Mouse (Mus musculus): ENCODE data around the gene Wwp2. TPM values are rescaled to one million over a fixed set of nuclear protein-coding genes. Genes with fewer than 3 reads are reported as not detected.

Wwp2 gene
- polyA plus RNA-seq, 1 experiment from 2014 or later: 28.4 TPM

DNA sequence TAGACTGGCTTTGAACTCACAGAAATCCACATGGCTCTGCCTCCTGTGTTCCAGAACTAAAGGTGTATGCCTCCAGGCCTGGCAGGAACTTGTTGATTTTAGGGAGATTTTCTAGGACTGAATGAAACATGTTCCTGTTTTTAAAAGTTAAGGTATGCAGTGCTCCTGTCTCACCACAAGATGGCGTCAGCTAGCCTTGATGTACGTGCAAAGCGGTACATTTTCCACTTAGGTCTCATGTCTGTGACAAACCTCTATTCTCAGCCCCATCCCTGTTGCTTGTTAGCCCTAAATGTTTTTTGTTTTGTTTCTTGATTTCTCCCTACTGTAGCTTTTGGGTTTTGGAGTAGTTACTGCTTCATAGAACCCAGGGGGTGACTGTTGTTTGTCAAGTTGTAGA is 19.1 kb downstream of the Wwp2 start:
- no peak for ATAC-seq (ENCODE audit: extremely low read depth, insufficient number of reproducible peaks, low FRiP score, low TSS enrichment)
- Histone ChIP-seq H3K27me3 (replicated peaks) (no peaks in the 10 kb centered on the region), H3K36me3 (peaks cover 38% of the 10 kb centered on the region), H3K9me3 (no peaks in the 10 kb centered on the region), H3K27ac (replicated peaks) (no peak overlapping the region), H3K9ac (no peak overlapping the region), H3K4me3 (no peak overlapping the region), H3K4me2 (no peak overlapping the region), H3K4me1 (peaks cover 7% of the 10 kb centered on the region; the same call in 1 of the 2 replicates)
- 12% methylated on average over 3 of the region's 3 CpGs for WGBS

DNA sequence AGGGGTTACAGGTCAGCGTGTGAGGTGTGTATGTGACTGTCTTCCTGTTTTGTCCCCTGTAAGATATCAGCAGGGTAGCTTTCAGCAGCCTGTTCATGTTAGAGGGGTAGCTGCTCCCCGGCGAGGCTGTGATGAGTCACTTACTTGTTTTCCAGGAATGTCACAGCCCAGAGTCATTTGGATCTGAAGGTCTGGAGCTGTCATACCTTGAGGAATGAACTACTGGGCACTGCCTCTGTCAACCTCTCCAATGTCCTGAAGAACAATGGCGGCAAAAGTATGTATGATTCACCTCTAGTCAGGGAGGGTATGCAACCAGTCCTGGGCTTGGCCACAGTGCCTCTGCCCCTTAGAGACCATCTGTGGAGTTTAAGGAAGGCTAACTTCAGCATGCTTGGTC is 21.6 kb downstream of the Wwp2 start:
- H3K4me3 ChIP-seq: no peak overlapping the region
- 0 out of 2 replicates have a peak overlapping the region, but pooled peaks have one; percentile 37 for H3K9ac ChIP-seq
- H3K36me3 ChIP-seq: peaks cover 56% of the 10 kb centered on the region
- 42% methylated on average over 4 of the region's 4 CpGs for WGBS
- ATAC-seq (ENCODE audit: extremely low read depth, insufficient number of reproducible peaks, low FRiP score, low TSS enrichment): no peak
- H3K4me2 ChIP-seq: no peak overlapping the region
- no peaks in the 10 kb centered on the region for H3K9me3 ChIP-seq
- peak overlapping the region; percentile 56 for H3K27ac ChIP-seq (replicated peaks)
- H3K27me3 ChIP-seq (replicated peaks): no peaks in the 10 kb centered on the region
- H3K4me1 ChIP-seq: peaks cover 7% of the 10 kb centered on the region; the same call in 1 of the 2 replicates

DNA sequence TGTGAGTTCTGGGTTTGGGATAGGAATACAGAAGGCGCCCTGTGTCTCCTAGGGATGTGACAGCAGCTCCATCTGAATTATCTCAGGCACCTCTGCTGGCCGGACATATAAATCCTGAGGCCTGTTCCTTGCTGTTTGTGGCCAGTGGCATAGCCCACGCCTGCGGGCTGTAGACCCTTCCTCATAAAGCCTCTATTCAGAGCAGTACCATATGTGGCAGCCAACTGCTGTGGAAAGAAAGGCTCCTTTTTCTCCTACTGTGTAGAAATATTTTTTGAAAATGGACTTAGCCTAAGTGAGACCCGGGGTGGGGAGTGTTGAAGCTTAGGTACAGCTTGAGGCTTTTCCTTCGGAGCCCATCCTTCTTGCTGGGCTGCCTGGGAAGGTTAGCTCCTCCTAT is 22.1 kb downstream of the Wwp2 start:
- Histone ChIP-seq H3K27me3 (replicated peaks) (no peaks in the 10 kb centered on the region), H3K27ac (replicated peaks) (peak overlapping the region; percentile 56), H3K9me3 (no peaks in the 10 kb centered on the region), H3K9ac (no peak overlapping the region), H3K4me1 (peaks cover 7% of the 10 kb centered on the region; the same call in 1 of the 2 replicates), H3K4me3 (no peak overlapping the region), H3K36me3 (peaks cover 56% of the 10 kb centered on the region), H3K4me2 (no peak overlapping the region)
- WGBS: 78% methylated on average over 6 of the region's 6 CpGs
- no peak for ATAC-seq (ENCODE audit: extremely low read depth, insufficient number of reproducible peaks, low FRiP score, low TSS enrichment)

DNA sequence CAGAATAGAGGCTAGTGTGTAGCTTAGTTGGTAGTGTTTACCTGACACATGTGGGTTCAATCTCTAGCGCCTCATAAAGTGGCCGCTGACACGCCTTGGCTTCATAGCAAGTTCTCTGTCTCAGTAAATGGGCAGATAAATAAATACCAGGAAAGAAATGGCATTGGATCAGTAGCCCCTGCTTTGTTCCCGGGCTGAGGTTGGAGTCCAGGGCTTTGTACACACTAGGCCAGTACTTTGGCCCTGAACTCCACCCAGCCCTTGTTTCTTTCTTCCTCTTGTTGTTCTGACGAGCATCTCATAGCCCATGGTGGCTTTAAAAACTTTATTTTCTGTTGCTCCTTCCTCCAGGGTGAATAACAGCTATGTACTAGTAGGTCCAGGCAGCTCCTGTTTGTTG is 26.3 kb downstream of the Wwp2 start:
- WGBS: 87% methylated on average over 5 of the region's 5 CpGs
- H3K27ac ChIP-seq (replicated peaks): no peak overlapping the region
- H3K4me2 ChIP-seq: no peak overlapping the region
- no peak overlapping the region for H3K9ac ChIP-seq
- no peak for ATAC-seq (ENCODE audit: extremely low read depth, insufficient number of reproducible peaks, low FRiP score, low TSS enrichment)
- H3K4me1 ChIP-seq: peaks cover 5% of the 10 kb centered on the region; the same call in 1 of the 2 replicates
- peaks cover 77% of the 10 kb centered on the region for H3K36me3 ChIP-seq
- H3K27me3 ChIP-seq (replicated peaks): no peaks in the 10 kb centered on the region
- H3K9me3 ChIP-seq: 0 out of 2 replicates have a peak, but pooled peaks cover 2% of the 10 kb centered on the region
- H3K4me3 ChIP-seq: no peak overlapping the region

DNA sequence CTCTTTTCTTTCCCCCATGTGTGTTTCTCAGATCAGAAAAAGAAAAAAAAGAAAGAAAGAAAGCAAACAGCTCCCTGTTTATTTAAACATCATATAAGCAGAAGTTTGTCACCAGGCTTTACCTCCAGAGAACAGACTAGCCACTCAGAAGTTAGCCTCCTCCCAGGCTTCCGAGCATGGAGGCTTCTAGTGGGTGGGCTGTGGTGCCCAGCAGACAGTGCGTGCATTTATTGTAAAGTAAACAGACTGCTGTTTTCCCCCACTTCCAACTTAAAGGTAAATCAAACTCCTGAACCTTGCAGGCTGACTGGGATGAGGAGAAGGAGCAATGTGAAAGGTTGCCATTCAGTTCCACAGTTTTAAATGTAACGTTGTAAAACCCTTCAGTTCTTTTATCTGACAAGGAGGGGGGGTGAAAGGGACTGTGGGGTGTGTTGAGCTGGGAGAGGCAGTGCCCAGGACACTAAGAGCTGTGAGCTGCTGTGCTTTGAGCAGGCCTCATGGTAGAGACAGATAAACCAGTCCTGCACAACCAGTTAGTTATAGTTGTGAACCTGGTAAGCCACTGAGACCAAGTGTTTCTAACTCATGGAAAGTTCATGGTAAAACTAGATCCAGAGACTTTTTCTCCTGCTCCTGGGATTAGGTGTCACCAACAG is 29.3 kb downstream of the Wwp2 start:
- WGBS: 55% methylated on average over 3 of the region's 3 CpGs
- ATAC-seq (ENCODE audit: extremely low read depth, insufficient number of reproducible peaks, low FRiP score, low TSS enrichment): no peak

DNA sequence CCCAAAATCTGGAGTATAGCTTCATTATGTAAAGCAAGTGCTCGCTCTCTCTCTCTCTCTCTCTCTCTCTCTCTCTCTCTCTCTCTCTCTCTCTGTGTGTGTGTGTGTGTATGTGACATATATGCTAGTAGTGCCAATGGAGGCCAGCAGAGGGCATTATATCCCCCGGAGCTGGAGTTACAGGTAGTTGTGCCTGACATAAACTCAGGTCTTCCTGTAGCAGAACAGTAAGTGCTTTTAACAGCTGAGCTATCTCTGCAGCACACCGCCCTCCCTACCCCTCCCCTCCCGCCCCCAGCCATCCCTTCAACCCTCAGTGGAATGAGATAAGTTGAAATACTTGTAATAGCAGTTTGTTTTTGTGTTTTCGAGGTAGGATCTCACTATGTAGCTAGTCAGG is 30.5 kb downstream of the Wwp2 start:
- Histone ChIP-seq H3K4me1 (0 out of 2 replicates have a peak, but pooled peaks cover 6% of the 10 kb centered on the region), H3K27me3 (replicated peaks) (no peaks in the 10 kb centered on the region), H3K9me3 (0 out of 2 replicates have a peak, but pooled peaks cover 2% of the 10 kb centered on the region), H3K27ac (replicated peaks) (no peak overlapping the region), H3K9ac (no peak overlapping the region), H3K4me3 (no peak overlapping the region), H3K36me3 (peaks cover 64% of the 10 kb centered on the region), H3K4me2 (no peak overlapping the region)
- 85% methylated on average over 5 of the region's 5 CpGs for WGBS
- no peak for ATAC-seq (ENCODE audit: extremely low read depth, insufficient number of reproducible peaks, low FRiP score, low TSS enrichment)

More for the DNA sequence above, 29.3 kb downstream of the Wwp2 start:
- Histone ChIP-seq H3K9ac (no peak overlapping the region), H3K4me3 (no peak overlapping the region), H3K27me3 (replicated peaks) (no peaks in the 10 kb centered on the region), H3K27ac (replicated peaks) (no peak overlapping the region), H3K4me2 (no peak overlapping the region), H3K36me3 (peaks cover 71% of the 10 kb centered on the region), H3K4me1 (0 out of 2 replicates have a peak, but pooled peaks cover 6% of the 10 kb centered on the region), H3K9me3 (0 out of 2 replicates have a peak, but pooled peaks cover 2% of the 10 kb centered on the region)

DNA sequence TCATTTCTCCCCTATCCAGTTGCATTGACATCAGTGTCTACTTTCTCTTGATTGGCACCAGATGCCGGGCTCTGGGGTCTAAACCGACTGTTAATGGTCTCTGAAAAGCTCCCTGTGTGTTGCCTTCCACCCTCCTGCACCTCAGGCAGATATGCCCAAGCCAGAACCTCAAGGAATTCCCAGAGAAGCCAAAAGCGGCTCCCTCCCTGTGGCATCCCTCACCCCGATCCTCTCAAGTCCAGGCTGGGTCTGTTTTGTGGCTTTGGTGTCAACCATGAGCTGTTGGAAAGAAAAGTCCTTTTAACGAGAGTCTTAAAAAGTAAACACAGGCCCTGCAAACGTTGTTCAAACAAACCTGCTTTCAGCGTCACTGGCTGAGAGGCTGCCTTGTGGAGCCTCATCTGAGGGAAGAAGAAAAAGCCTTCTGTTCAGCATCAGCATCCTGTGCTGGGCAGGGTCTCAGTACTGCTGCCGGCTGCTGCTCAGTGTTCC is 32.7 kb downstream of the Wwp2 start:
- Histone ChIP-seq H3K27ac (replicated peaks) (peak overlapping the region; percentile 26), H3K4me2 (no peak overlapping the region), H3K9ac (no peak overlapping the region), H3K36me3 (peaks cover 43% of the 10 kb centered on the region), H3K4me1 (peaks cover 19% of the 10 kb centered on the region), H3K4me3 (no peak overlapping the region), H3K9me3 (0 out of 2 replicates have a peak, but pooled peaks cover 2% of the 10 kb centered on the region), H3K27me3 (replicated peaks) (no peaks in the 10 kb centered on the region)
- WGBS: 53% methylated on average over 8 of the region's 8 CpGs
- ATAC-seq (ENCODE audit: extremely low read depth, insufficient number of reproducible peaks, low FRiP score, low TSS enrichment): no peak

DNA sequence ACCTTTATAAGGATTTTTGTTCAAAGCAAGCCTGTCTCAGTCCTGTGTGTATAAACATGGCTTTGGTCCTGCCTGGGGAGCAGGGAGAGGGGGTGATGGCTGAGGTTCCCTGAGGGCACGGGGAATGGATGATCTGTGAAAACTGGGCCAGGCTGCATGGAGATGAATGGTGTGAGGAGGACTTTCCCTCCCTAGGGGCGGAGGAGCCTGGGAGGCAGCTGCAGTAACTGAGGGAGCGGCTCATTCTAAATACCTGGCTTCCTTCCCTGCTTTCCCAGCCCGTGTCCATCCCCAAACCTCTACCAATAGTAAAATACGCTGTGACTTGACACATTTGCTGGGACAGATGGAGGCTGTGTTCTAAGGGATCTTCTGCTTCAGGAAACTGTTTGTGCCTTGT is 34.1 kb downstream of the Wwp2 start:
- WGBS: 80% methylated on average over 5 of the region's 5 CpGs
- no peak overlapping the region for H3K27ac ChIP-seq (replicated peaks)

DNA sequence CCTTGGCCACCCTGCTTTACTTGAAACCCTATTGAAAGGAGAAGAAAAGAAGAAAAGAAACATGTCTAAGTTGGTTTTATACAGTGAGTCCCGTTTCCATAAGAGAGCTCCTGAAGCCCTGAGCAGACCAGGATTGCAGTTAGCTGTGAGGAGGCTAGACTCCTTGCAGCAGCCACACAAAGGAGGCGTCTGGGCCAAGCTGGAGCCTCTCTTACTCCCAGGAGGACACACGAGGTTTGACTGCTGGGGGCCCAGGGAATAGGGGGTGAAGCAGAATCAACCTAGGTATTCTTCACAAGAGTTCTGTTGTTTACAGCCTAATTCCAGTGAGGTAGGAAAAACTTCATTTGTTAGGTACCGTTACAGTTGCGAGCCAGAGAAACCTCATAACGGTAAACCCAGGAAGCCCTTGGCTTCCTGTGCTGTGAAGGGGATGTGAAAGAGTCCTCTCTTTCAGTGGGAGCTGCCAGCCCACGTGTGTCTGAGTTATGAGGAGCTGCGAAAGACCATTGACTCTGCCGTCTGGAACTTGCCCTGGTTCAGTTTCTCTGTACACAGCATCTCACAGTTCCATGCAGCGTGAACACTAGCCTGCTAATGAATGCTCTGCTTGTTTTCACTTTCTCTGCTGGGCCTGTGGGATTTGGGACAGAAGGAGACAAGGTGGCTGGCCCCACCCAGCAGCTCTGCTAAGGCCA is 36.4 kb downstream of the Wwp2 start:
- peak overlapping the region; percentile 12; the same call in 1 of the 2 replicates for H3K27ac ChIP-seq (replicated peaks)
- H3K4me3 ChIP-seq: no peak overlapping the region
- WGBS: 61% methylated on average over 10 of the region's 10 CpGs
- no peaks in the 10 kb centered on the region for H3K27me3 ChIP-seq (replicated peaks)
- peaks cover 19% of the 10 kb centered on the region for H3K4me1 ChIP-seq
- no peak for ATAC-seq (ENCODE audit: extremely low read depth, insufficient number of reproducible peaks, low FRiP score, low TSS enrichment)
- H3K36me3 ChIP-seq: peaks cover 16% of the 10 kb centered on the region
- no peak overlapping the region for H3K9ac ChIP-seq
- no peak overlapping the region for H3K4me2 ChIP-seq
- H3K9me3 ChIP-seq: no peaks in the 10 kb centered on the region

More for the DNA sequence above, 34.1 kb downstream of the Wwp2 start:
- no peaks in the 10 kb centered on the region for H3K27me3 ChIP-seq (replicated peaks)
- H3K36me3 ChIP-seq: peaks cover 36% of the 10 kb centered on the region
- H3K9me3 ChIP-seq: 0 out of 2 replicates have a peak, but pooled peaks cover 2% of the 10 kb centered on the region
- no peak for ATAC-seq (ENCODE audit: extremely low read depth, insufficient number of reproducible peaks, low FRiP score, low TSS enrichment)
- peaks cover 19% of the 10 kb centered on the region for H3K4me1 ChIP-seq
- H3K4me2 ChIP-seq: no peak overlapping the region
- no peak overlapping the region for H3K9ac ChIP-seq
- H3K4me3 ChIP-seq: no peak overlapping the region

DNA sequence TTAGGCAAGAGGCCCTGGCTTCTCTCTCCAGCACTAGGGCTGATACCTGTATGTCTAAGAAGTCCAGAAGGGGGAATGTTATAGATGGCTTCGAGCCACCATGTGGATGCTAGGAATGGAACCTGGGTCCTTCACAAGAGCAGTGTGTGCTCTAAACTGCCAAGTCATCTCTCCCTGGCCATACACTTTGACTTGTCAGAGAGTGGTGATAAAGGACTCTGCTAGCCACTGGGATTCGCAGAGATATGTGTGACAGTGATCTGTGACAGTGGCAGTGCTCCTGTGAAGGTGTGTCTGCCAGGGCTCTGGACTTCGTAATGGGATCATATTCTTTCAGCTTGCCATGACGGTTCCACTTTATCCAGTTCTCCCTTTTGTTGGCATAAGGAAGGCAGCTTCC is 37.2 kb downstream of the Wwp2 start:
- peaks cover 19% of the 10 kb centered on the region for H3K4me1 ChIP-seq
- peak; percentile 14; the same call in 1 of the 2 replicates for ATAC-seq (ENCODE audit: extremely low read depth, insufficient number of reproducible peaks, low FRiP score, low TSS enrichment)
- no peak overlapping the region for H3K4me3 ChIP-seq
- no peak overlapping the region for H3K9ac ChIP-seq
- 48% methylated on average over 4 of the region's 4 CpGs for WGBS
- no peak overlapping the region for H3K4me2 ChIP-seq
- no peaks in the 10 kb centered on the region for H3K9me3 ChIP-seq
- H3K27ac ChIP-seq (replicated peaks): no peak overlapping the region
- H3K27me3 ChIP-seq (replicated peaks): no peaks in the 10 kb centered on the region
- H3K36me3 ChIP-seq: peaks cover 15% of the 10 kb centered on the region

DNA sequence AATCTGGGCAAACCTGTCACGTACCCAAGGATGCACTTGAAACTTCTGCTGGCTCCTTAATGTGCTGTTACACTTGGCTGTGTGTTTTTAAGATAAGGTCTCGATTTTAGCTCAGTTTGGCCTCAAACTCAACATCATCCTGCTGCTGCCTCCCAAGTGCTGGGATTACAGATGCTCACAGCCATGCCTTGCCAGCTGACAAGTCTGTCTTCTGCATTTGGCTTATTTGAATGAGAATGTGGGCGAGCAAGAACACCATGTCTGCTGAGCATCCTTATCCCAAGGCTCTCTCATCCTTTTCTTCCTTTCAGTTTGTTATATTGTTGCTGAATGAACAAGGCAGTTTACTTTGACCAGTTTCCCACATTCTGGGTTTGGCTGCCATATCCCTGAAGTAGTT is 39.4 kb downstream of the Wwp2 start:
- WGBS: 67% methylated on average over 3 of the region's 3 CpGs
- Histone ChIP-seq H3K4me1 (peaks cover 14% of the 10 kb centered on the region), H3K9me3 (no peaks in the 10 kb centered on the region), H3K27me3 (replicated peaks) (no peaks in the 10 kb centered on the region), H3K4me3 (no peak overlapping the region), H3K27ac (replicated peaks) (no peak overlapping the region), H3K36me3 (peaks cover 2% of the 10 kb centered on the region; the same call in 1 of the 2 replicates), H3K4me2 (no peak overlapping the region), H3K9ac (no peak overlapping the region)
- no peak for ATAC-seq (ENCODE audit: extremely low read depth, insufficient number of reproducible peaks, low FRiP score, low TSS enrichment)
